Mouse (Mus musculus) layer of hippocampus, postnatal 36 days (tissue): Measurements from ENCODE around the gene Mafk. TPM values are rescaled to one million over a fixed set of nuclear protein-coding genes. Genes with fewer than 3 reads are reported as not detected.

Source experiments
- DNase-seq, 2 experiments: peaks; one replicate each; pipeline ENCODE4 v3.0.0; 2022
- total RNA-seq, 2 experiments: library from RNA; stranded (reverse); gene quantifications; 2 replicates each; pipeline ENCODE4 v1.2.3; 2021

The Mafk gene
- total RNA-seq, 2 experiments from 2014 or later, result 7.3 to 8.2 TPM

DNA sequence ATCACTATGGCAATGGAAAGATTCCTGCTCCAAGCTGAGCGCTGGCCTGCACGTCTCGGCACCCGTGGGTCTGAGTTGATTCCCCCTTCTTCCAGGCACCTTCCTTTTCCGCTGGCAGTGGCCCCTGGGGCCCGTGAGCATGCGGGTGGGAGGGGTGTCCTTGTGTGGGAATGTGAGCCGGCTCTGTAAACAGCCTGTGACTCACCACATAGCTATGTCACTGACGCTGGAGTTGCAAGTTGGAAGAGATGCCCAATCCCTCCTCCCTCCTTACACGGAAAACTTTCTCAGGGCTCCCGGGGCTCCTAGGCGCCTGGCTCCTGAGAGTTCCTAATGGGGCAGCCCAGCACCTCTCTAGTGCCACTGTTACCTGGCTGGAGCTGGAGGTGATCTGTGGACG, 5.6 kb downstream of the Mafk start:
- peak; percentile 48 to 50 for DNase-seq

GRCm38 (mm10) chr5:139797473-139798167, 6.3 kb downstream of the Mafk start:
- peak; percentile 79 to 81 for DNase-seq

DNA sequence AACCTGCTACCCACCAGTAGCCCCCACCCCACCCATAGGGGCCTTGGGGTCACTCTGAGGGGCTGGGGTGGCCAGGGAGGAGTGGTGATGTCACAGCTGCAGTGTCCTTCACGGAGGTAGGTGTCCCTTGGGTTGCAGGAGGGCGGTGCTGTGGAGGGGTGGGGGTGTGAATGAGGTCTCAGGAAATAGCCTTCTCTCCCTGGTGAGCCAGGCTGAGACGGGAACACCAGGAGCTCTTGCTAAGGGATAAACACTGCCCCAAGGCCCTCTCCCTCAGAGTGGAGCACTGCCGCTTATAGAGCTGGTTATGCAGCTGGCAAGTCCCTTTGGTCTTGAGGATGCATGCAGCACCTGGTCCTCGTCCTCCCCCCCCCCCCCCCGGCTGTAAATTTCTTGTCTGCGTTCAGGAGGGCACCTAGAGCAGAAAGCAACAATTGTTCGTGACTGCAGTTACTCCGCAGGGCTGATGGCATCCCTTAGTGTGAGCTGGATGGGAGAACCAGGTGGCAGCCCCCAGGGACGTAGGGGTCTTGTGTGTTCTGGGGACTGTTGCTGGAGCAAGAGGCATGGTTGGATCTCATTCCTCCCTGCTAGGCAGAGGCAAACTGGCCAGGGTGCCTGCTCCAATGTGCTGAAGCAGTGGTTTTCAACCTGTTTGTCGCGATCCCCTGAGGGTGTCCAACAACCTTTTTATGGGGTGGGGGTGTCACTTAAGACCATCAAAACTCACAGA, 7.0 kb downstream of the Mafk start:
- DNase-seq, result no peak

- no peak for DNase-seq
Measured at GRCm38 (mm10) chr5:139799041-139799440, 7.7 kb downstream of the Mafk start.

DNA sequence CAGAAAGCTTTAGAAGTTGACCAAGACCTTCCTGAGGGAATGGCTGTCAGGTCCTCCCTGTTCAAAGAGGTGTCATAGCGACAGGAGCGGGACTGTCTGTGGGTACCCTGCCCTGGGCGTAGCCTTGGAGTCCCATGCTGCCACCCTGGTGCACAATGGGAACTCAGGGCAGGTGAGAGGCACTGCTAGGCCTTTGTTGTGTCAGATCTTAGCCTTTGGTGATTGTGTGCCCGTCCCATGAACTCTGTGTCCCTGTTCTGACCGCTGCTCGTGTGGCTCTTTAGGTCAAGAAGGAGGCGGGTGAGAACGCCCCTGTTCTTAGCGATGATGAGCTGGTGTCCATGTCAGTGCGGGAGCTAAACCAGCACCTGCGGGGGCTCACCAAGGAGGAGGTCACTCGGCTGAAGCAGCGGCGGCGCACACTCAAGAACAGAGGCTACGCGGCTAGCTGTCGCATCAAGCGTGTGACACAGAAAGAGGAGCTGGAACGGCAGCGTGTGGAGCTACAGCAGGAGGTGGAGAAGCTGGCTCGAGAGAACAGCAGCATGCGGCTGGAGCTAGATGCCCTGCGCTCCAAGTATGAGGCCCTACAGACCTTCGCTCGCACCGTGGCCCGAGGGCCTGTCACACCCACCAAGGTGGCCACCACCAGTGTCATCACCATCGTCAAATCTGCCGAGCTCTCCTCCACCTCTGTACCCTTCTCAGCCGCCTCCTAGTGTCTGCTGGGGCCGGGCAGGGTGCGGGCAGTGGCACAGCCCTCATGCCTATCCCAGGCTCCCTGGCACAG, 8.7 kb downstream of the Mafk start:
- DNase-seq, result no peak

- no peak for DNase-seq
Measured at GRCm38 (mm10) chr5:139801231-139801630, 9.9 kb downstream of the Mafk start.

DNA sequence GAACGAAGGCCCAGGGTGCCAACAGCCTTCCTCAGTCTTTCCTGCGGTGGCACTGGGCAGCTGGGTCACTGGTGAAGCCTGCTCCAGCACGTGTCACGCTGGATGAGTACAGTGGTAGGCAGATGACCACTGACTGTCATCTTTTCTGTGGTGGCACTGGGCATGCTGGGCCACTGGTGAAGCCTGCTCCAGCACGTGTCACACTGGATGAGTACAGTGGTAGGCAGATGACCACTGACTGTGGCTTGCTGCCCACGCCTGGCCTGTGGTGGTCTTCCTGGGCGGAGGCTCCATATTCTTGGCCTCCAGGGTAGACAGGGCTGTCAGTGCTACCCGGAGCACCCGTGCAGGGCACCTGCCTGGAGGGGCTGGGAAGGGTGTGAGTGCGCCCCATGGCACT, 10.6 kb downstream of the Mafk start:
- DNase-seq, result no peak

DNA sequence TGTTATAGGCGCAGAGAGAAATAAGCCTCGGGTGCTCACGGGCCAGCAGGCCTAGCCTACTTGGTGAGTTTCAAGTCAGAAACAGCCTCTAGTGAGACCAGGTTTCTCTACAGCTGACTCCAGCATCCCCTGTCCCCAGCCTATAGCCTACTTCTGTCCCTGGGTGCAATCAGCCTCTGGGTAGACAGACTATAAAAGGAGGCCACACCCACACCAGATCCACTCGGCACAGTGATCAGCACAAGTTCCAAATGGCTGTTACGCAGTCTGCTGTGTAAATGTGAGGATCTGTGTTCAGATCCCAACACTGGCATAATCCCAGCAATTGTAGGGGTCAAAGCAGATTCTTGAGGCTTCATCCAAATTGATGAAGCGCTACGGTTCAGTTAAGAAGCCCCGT, 11.9 kb downstream of the Mafk start:
- no peak for DNase-seq

- DNase-seq, result no peak
Measured at GRCm38 (mm10) chr5:139803601-139804102, 12.3 kb downstream of the Mafk start.

GRCm38 (mm10) chr5:139804107-139804551, 12.8 kb downstream of the Mafk start:
- no peak for DNase-seq

GRCm38 (mm10) chr5:139804573-139805111, 13.3 kb downstream of the Mafk start:
- DNase-seq, result no peak

DNA sequence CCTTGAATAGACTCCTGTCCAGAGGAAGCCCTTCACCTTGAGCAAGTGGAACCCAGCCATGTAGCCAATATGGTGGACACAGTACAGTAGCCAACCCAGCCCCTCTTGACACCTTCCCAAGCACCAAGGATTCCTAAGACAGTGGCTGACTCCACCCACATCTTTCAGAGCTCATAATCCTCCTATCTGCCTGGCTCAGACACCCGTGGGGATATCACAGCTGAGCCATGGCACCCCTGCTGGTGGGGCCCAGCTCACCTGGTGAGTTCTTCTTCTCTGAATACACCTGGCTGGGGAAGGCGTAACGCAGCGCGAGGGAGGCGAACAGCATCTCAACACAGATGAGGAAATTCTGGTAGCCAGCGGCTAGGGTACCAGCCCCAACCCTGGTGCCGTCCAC, 14.6 kb downstream of the Mafk start:
- no peak for DNase-seq

- no peak for DNase-seq
Measured at GRCm38 (mm10) chr5:139809397-139809796, 18.1 kb downstream of the Mafk start.

DNA sequence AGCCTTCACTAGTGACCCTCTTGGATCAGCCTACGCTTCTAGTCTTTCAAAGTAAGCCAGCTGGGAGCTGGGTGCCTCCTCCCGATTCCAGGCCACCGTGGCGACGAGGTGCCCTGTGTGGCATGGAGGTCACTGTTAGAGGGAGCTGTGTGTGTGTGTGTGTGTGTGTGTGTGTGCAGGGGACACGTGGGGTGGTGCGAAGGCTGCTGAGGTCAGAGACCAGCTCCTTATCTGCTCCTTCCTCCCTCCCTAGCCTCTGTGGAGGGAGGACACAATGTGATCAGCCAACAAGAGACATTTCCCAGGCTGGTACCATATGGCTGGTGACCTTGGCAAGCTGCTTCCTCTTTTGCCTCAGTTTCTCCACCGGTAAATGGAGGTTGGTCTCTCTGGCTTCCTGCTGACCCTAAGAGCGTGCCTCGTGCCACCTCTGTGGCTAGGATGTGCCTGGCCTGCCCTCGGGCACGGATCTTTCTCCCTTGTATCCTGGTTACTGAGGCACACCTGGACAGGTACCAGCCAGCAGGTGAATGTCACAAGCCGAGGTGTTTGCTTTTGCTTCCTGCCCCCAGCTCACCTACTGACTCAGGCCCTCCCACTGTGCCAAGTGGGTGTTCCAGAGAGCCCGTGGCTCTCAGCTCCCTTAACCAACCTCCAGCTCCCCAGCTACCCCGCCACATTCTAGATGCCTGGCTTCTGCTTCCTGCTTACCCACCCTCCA, 20.5 kb downstream of the Mafk start:
- no peak for DNase-seq

DNA sequence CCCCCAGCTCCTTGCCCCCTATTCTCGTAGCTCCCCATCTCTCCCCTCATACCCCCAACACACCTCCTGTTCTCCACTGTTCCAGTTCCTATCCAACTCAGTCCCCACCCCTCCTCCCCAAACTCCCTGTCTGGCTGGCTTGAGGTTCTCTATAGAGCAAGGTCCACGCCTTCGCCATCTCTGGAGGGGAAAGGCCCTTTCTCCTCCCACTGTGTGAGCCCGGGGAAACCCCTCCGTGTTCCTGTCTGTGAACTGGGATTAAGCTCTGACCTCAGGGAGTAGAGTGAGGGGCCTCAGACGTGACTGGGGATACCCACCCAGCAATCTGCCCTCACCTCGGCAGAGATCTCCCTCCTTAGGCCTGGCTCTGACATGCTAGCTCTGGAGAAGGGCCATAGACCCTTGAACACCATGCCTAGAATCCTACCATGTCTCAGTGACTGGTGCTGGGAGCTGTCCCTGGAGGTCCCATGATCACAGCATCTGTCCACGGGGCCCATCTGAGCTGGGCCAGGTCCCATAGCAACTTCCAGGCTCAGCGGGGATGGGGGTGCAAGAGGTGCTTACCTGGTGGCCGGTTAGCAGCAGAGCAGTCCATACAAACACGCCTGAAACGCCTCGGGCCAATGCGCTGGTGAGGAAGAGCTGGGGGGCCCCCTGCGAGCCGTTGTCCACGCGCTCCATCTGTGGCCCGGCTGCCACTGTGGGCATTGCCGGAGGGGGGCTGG, 21.2 kb downstream of the Mafk start:
- DNase-seq, result no peak

GRCm38 (mm10) chr5:139813126-139813490, 21.8 kb downstream of the Mafk start:
- DNase-seq, result no peak

GRCm38 (mm10) chr5:139813963-139814381, 22.7 kb downstream of the Mafk start:
- DNase-seq, result no peak

DNA sequence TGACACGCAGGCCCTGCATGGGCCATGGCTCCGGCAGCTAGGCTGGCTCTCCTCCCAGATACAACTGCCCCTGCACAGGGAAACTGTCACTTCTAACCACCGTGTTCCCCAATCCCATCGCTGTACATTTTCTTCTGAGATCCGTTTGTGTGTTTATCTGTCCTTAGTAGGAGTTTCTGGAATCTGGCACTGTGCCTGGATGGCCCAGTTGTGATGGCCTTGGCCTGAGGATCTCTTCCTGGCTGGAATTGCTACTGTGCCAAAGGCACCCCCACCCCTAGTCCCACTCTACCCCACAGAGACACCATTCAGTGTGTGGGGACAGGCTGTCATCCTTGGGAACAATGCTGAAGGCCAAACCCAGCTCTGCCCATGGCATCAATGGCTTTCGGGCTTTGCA, 24.7 kb downstream of the Mafk start:
- no peak for DNase-seq

- no peak for DNase-seq
Measured at GRCm38 (mm10) chr5:139816445-139816844, 25.1 kb downstream of the Mafk start.

- no peak for DNase-seq
Measured at GRCm38 (mm10) chr5:139817292-139817691, 26.0 kb downstream of the Mafk start.

- no peak for DNase-seq
Measured at GRCm38 (mm10) chr5:139818056-139818455, 26.7 kb downstream of the Mafk start.
